Mouse (Mus musculus) limb, embryonic 10.5 days (tissue): ENCODE results near the gene Kpna7. TPM values are rescaled to one million over a fixed set of nuclear protein-coding genes. Genes with fewer than 3 reads are reported as not detected.
"Not testable (repeated sequence)": the region's sequence is repeated elsewhere in the genome, so short reads cannot be mapped to it uniquely, and the experiment has no call there.

Source experiments
- DNase-seq: peaks from one replicate; pipeline ENCODE4 v3.0.0-alpha.2; 2017; ENCODE audit warnings: low spot score
- H3K27ac ChIP-seq: fragments of 300-500 bp; sonication (generic); 2 replicates; pipeline ENCODE4 v1.5.1; 2016; ENCODE audit warnings: mild to moderate bottlenecking
- H3K27me3 ChIP-seq: fragments of 300-500 bp; sonication (generic); 2 replicates; pipeline ENCODE4 v1.6.1; 2016; ENCODE audit warnings: low read depth, mild to moderate bottlenecking; ENCODE audit not compliant: poor library complexity, severe bottlenecking
- H3K36me3 ChIP-seq: fragments of 300-500 bp; sonication (generic); 2 replicates; pipeline ENCODE4 v1.6.1; 2016; ENCODE audit warnings: mild to moderate bottlenecking, moderate library complexity
- H3K4me1 ChIP-seq: fragments of 300-500 bp; sonication (generic); 2 replicates; pipeline ENCODE4 v1.6.1; 2016
- H3K4me3 ChIP-seq: fragments of 300-500 bp; sonication (generic); 2 replicates; pipeline ENCODE4 v1.5.1; 2016; ENCODE audit warnings: mild to moderate bottlenecking, moderate library complexity
- H3K9me3 ChIP-seq: fragments of 300-500 bp; sonication (generic); replicated peaks from 2 replicates; pipeline ENCODE4 v1.6.1; 2016; ENCODE audit warnings: mild to moderate bottlenecking
- WGBS: fragments of 180-500 bp; shearing (Covaris S2); methylation state at CpG from one replicate; pipeline ENCODE4 v1.1.7; 2016; 5-methylcytosine and 5-hydroxymethylcytosine counted together
- polyA plus RNA-seq: library from polyadenylated mRNA; unstranded; fragments of >200 nt; fragmentation: Nextera tagmentation; extraction: Ambion mirVana; gene quantifications from 2 replicates; pipeline ENCODE4 v1.2.1, GENCODE M21; 2016

Gene Kpna7
- not detected in 2 replicates for polyA plus RNA-seq

DNA sequence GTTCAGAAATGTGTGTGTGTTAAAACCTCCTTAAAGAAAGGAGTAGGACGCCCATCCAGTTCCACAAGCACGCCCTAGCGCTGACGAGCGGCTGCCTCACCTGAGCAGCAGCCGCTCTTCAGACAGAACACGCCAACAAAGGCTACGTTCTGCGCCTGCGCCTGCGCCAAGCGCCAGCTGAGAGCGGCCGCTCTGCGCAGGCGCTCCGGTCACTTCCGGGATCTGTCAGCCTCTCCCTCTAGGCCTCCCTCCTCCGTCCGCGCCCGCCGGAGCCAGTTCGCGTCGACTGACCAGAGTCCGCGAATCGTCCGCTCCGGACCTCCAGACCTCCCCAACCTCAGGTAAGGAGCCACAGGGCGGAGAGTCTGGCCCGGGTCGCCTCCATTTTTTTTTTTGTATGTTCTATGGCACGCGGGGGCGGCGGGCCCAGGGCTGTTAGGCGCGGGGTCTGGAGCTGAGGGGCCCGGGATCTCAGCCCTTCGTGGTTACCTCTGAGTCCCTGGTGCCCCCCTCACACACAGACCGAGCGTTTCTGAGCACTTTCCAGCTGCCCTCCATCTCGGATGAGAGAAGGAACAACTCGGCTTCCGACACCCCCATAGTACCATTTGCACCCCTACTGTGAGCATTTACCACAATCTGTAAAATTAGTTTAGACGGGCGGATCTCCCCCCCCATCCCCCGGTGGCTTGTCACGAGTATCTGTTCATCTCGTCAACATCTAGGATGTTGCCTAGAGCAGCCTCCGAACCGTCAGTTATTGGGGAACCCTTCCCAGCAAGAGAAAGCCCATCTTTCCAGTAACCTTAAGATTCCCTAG, at the start of gene Kpna7, which contains the start of gene Arpc1a:
TSS of gene Kpna7 (minus strand) at position 399 of the 820 bp plus-strand sequence.
TSS of gene Arpc1a (plus strand) at position 199 of the 820 bp plus-strand sequence.
- no peaks in the 10 kb centered on the region for H3K9me3 ChIP-seq
- under 1% methylated on average over 54 of the region's 54 CpGs for WGBS

GRCm38 (mm10) chr5:145133275-145133674, 49.4 kb upstream of the Kpna7 start:
- H3K4me1 ChIP-seq, H3K27ac ChIP-seq, DNase-seq, H3K9me3 ChIP-seq, H3K4me3 ChIP-seq, H3K27me3 ChIP-seq: not testable (repeated sequence)
- 94% methylated on average over 6 of the region's 6 CpGs for WGBS
- H3K36me3 ChIP-seq: peaks cover 99% of the 10 kb centered on the region

More for the DNA sequence above, at the start of gene Kpna7, which contains the start of gene Arpc1a:
- peak within 1 kb of the TSS; percentile 87 for H3K27ac ChIP-seq
- DNase-seq: peak; percentile 98
- no peaks in the 10 kb centered on the region for H3K27me3 ChIP-seq
- H3K36me3 ChIP-seq: peaks cover 30% of the 10 kb centered on the region
- H3K4me1 ChIP-seq: peaks cover 12% of the 10 kb centered on the region
- peak within 1 kb of the TSS; percentile 85 for H3K4me3 ChIP-seq

DNA sequence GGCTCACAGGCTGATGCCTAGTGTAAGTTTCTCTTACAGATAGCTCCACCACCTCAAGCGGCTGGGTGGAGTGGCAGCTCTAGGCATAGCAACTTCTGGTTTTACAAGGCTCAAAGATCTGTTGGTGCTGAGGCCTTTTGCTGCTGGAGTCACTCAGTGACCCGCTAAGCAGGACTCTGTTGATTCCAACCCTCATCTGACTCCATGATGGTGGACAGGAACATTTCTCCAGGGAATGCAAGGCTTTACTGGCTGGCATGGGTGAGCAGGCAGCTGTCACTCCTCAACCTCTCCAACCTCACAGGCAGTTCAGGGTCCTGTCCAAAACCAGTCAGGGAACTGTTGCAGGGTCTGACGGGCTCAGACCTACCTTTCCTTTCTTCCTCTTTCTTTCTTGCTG, 47.2 kb upstream of the Kpna7 start:
- Histone ChIP-seq H3K27ac (no peak overlapping the region), H3K9me3 (no peaks in the 10 kb centered on the region), H3K36me3 (peaks cover 100% of the 10 kb centered on the region), H3K27me3 (no peaks in the 10 kb centered on the region), H3K4me1 (no peaks in the 10 kb centered on the region), H3K4me3 (no peak overlapping the region)
- 95% methylated on average over 3 of the region's 3 CpGs for WGBS
- DNase-seq: no peak

GRCm38 (mm10) chr5:145130191-145130590, 46.4 kb upstream of the Kpna7 start:
- peaks cover 100% of the 10 kb centered on the region for H3K36me3 ChIP-seq
- DNase-seq: no peak
- WGBS: 92% methylated on average over 11 of the region's 11 CpGs

DNA sequence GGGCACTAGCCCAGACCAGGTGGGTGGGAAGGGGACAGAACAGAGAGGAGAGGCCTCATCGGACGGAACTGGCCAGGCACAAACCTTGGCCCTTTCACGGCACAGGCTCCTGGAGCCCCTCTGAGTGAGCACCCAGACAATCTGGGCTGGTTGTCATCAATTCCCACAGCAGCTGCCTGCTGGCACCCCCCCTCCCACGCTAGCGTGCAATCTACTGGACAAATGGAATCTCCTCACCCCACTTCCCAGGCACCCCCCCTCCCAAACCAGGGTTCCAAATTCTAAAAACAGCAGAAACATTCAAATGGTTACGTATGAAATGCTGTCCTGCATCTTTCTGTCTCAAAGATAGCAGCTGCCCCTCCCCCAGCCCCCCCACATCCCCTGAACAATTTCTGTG, 45.9 kb upstream of the Kpna7 start:
- 90% methylated on average over 4 of the region's 6 CpGs for WGBS
- peaks cover 100% of the 10 kb centered on the region for H3K36me3 ChIP-seq
- not testable (repeated sequence) for DNase-seq, H3K27me3 ChIP-seq, H3K9me3 ChIP-seq, H3K27ac ChIP-seq, H3K4me1 ChIP-seq, H3K4me3 ChIP-seq

More at GRCm38 (mm10) chr5:145130191-145130590, 46.4 kb upstream of the Kpna7 start:
- Histone ChIP-seq H3K4me1 (no peaks in the 10 kb centered on the region), H3K27me3 (no peaks in the 10 kb centered on the region), H3K27ac (no peak overlapping the region), H3K4me3 (no peak overlapping the region), H3K9me3 (no peaks in the 10 kb centered on the region)

DNA sequence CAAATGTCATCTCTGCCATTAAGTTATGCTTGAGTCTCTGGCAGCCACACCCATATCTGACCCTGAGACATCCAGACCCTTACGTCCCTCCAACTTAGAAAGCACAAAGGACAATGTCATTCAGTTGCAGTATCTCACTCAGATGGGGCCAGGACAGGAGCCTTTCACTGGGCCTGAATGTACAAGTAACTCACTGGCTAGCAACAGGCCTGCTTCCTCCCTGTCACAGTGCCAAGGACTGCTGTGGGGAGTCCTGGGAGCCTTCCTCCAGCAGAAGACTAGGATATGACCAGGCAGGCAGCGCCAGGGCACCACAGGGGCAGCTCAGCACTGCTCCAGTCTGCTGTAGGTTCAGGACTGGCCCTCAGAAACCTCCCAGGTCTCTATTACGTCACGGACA, 45.3 kb upstream of the Kpna7 start:
- Histone ChIP-seq H3K9me3 (no peaks in the 10 kb centered on the region), H3K27ac (no peak overlapping the region), H3K36me3 (peaks cover 100% of the 10 kb centered on the region), H3K27me3 (no peaks in the 10 kb centered on the region), H3K4me3 (no peak overlapping the region), H3K4me1 (no peaks in the 10 kb centered on the region)
- no peak for DNase-seq
- WGBS: over 99% methylated on average over 4 of the region's 4 CpGs

- WGBS: 93% methylated on average over 9 of the region's 9 CpGs
- H3K36me3 ChIP-seq: peaks cover 99% of the 10 kb centered on the region
- DNase-seq: no peak
- H3K4me1 ChIP-seq: 0 out of 2 replicates have a peak, but pooled peaks cover under 1% of the 10 kb centered on the region
- no peaks in the 10 kb centered on the region for H3K9me3 ChIP-seq
- no peak overlapping the region for H3K27ac ChIP-seq
- no peaks in the 10 kb centered on the region for H3K27me3 ChIP-seq
- H3K4me3 ChIP-seq: no peak overlapping the region
Observed at GRCm38 (mm10) chr5:145126580-145126979, 42.8 kb upstream of the Kpna7 start.

- Histone ChIP-seq H3K4me1 (peaks cover 15% of the 10 kb centered on the region), H3K27ac (no peak overlapping the region), H3K4me3 (no peak overlapping the region), H3K36me3 (peaks cover 86% of the 10 kb centered on the region), H3K9me3 (no peaks in the 10 kb centered on the region), H3K27me3 (no peaks in the 10 kb centered on the region)
- DNase-seq: no peak
- 94% methylated on average over 19 of the region's 19 CpGs for WGBS
Observed at GRCm38 (mm10) chr5:145123396-145123795, 39.6 kb upstream of the Kpna7 start.

- Histone ChIP-seq H3K4me3 (no peak overlapping the region), H3K36me3 (peaks cover 62% of the 10 kb centered on the region), H3K27me3 (no peaks in the 10 kb centered on the region), H3K27ac (peak overlapping the region; percentile 15; the same call in 1 of the 2 replicates), H3K4me1 (peaks cover 27% of the 10 kb centered on the region), H3K9me3 (no peaks in the 10 kb centered on the region)
- no peak for DNase-seq
- WGBS: 70% methylated on average over 7 of the region's 7 CpGs
Observed at GRCm38 (mm10) chr5:145120921-145121320, 37.1 kb upstream of the Kpna7 start.

DNA sequence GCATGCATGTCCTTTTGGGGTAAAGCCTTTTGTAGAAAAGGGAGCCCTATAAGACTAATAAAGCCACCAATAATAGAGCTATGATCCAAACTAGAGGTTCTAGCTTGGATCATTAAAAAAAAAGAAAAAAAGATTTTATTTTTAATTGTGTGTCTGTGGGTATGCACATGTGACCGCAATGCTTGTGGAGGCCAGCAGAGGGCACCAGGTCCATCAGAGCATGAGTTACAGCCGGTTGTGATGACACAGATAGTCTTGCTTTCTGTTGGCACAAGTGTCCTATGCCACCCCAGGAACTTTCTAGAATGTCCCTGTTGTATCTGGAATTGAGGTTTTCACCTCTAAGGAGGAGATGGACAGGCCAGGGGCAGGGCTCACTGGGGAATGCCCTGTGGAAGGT, 35.6 kb upstream of the Kpna7 start:
- no peaks in the 10 kb centered on the region for H3K9me3 ChIP-seq
- WGBS: 90% methylated on average over 2 of the region's 2 CpGs
- no peak overlapping the region for H3K27ac ChIP-seq
- no peak overlapping the region for H3K4me3 ChIP-seq
- H3K27me3 ChIP-seq: peaks cover 5% of the 10 kb centered on the region; the same call in 1 of the 2 replicates
- DNase-seq: no peak
- peaks cover 34% of the 10 kb centered on the region for H3K4me1 ChIP-seq
- peaks cover 46% of the 10 kb centered on the region for H3K36me3 ChIP-seq

DNA sequence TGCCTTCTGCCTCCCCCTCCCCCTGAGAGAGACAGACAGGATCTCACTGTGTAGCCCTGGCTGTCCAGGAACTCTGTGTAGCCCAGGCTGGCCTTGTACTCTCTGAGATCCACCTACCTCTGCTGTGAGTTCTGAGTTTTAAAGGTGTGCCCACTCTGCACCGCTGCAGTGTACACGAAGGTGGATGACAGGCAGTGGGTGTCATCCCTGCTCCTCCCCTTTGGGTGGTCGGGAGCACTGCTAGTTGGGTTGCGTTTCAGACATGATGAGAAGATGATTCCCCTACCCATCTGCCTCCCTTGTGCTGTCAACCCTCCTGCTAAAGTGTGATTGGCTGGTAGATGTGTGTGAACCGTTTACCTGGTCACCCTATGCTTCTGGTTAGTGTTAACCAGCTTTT, 34.6 kb upstream of the Kpna7 start:
- no peak for DNase-seq
- Histone ChIP-seq H3K4me3 (no peak overlapping the region), H3K27me3 (peaks cover 8% of the 10 kb centered on the region; the same call in 1 of the 2 replicates), H3K27ac (no peak overlapping the region), H3K36me3 (peaks cover 37% of the 10 kb centered on the region), H3K9me3 (no peaks in the 10 kb centered on the region), H3K4me1 (peaks cover 43% of the 10 kb centered on the region)
- WGBS: 90% methylated on average over 5 of the region's 5 CpGs

DNA sequence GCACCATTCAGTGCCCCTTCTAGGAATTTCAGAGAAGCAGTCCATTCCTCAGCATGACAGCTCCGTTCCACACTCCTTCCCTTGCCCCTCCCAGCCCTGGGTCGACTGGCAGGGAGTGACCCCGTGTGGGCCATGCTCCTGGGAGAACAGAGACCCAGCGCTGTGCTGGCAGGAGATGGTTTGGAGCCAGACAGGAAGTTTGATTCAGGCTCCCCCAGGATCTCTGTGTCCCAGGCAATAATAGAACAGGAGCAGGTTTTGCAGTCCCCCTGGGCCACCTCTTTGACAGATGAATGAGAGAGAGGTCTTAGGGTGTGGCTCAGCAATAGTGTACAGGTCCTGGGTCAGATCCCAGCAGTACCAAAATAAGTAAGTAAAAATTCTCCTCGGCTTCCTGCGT, 34.2 kb upstream of the Kpna7 start:
- 65% methylated on average over 6 of the region's 6 CpGs for WGBS
- H3K36me3 ChIP-seq: peaks cover 32% of the 10 kb centered on the region

DNA sequence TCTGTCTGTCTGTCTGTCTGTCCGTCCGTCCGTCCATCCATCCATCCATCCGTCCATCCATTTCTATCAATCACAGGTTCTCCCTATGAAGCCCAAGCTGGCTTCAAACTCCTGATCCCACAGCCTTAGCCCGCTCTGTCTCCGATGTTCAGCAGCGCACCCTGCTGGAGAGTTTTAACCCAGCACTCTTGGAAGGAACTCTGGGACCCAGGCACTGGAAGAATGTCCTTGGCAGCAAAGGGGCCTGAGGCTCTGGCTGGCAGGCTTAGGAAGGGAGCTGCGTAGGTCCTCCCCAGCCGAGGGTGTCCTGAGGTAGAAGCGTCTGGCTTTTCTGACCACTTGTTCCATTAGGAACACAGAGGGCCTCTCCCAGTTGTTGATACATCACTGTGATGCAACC, 33.1 kb upstream of the Kpna7 start:
- Histone ChIP-seq H3K4me1 (peaks cover 43% of the 10 kb centered on the region), H3K36me3 (peaks cover 22% of the 10 kb centered on the region), H3K9me3 (no peaks in the 10 kb centered on the region), H3K27ac (peak overlapping the region; percentile 58), H3K4me3 (no peak overlapping the region), H3K27me3 (peaks cover 8% of the 10 kb centered on the region; the same call in 1 of the 2 replicates)
- DNase-seq: peak; percentile 69
- 47% methylated on average over 10 of the region's 10 CpGs for WGBS

More for the DNA sequence above, 34.2 kb upstream of the Kpna7 start:
- Histone ChIP-seq H3K9me3 (no peaks in the 10 kb centered on the region), H3K4me1 (peaks cover 43% of the 10 kb centered on the region), H3K27ac (no peak overlapping the region), H3K4me3 (no peak overlapping the region), H3K27me3 (peaks cover 8% of the 10 kb centered on the region; the same call in 1 of the 2 replicates)
- no peak for DNase-seq
